Mouse (Mus musculus): ENCODE data around the gene Rsc1a1.

GRCm38 (mm10) chr4:141735206-141735560 is 49.8 kb upstream of the Rsc1a1 start:
- TF ChIP-seq CTCF (IDR thresholded peaks at IDR 0.05; ENCODE audit: control insufficient read depth, insufficient read depth, low read length) (no peak), POLR2A (IDR thresholded peaks at IDR 0.05; ENCODE audit: borderline replicate concordance, control insufficient read depth, low read depth, low read length) (no peak)

All from bone marrow, adult 2 months (tissue).